Mouse (Mus musculus) hindbrain, embryonic 13.5 days (tissue): ENCODE results near the gene Rbpj. TPM values are rescaled to one million over a fixed set of nuclear protein-coding genes. Genes with fewer than 3 reads are reported as not detected.
"Not testable (repeated sequence)": the region's sequence is repeated elsewhere in the genome, so short reads cannot be mapped to it uniquely, and the experiment has no call there.

ENCODE experiments used
- ATAC-seq: fragments of 200-750 bp; cut with Nextera tagmentation; 2 replicates; pipeline ENCODE4 v1.8.0; 2017; ENCODE audit warnings: moderate TSS enrichment; ENCODE audit not compliant: low FRiP score
- H3K27ac ChIP-seq: fragments of 300-500 bp; sonication (generic); 2 replicates; pipeline ENCODE4 v1.5.1; 2015; ENCODE audit warnings: inconsistent platforms, mild to moderate bottlenecking, moderate library complexity
- H3K27me3 ChIP-seq: fragments of 300-500 bp; sonication (generic); 2 replicates; pipeline ENCODE4 v1.6.1; 2015; ENCODE audit warnings: mild to moderate bottlenecking, inconsistent platforms
- H3K36me3 ChIP-seq: fragments of 300-500 bp; sonication (generic); 2 replicates; pipeline ENCODE4 v1.6.1; 2015; ENCODE audit warnings: mild to moderate bottlenecking, inconsistent platforms
- H3K4me1 ChIP-seq: fragments of 300-500 bp; sonication (generic); replicated peaks from 2 replicates; pipeline ENCODE4 v1.6.1; 2015; ENCODE audit warnings: inconsistent platforms
- H3K4me2 ChIP-seq: fragments of 300-500 bp; sonication (generic); 2 replicates; pipeline ENCODE4 v1.6.1; 2015; ENCODE audit warnings: inconsistent platforms, mild to moderate bottlenecking, moderate library complexity
- H3K4me3 ChIP-seq: fragments of 300-500 bp; sonication (generic); 2 replicates; pipeline ENCODE4 v1.5.1; 2015; ENCODE audit warnings: mild to moderate bottlenecking, inconsistent platforms
- H3K9ac ChIP-seq: fragments of 300-500 bp; sonication (generic); 2 replicates; pipeline ENCODE4 v1.6.1; 2015; ENCODE audit warnings: mild to moderate bottlenecking, inconsistent platforms
- H3K9me3 ChIP-seq: fragments of 300-500 bp; sonication (generic); 2 replicates; pipeline ENCODE4 v1.6.1; 2016; ENCODE audit warnings: inconsistent platforms
- WGBS: fragments of 180-500 bp; shearing (Covaris S2); methylation state at CpG from one replicate; pipeline ENCODE4 v1.1.7; 2015; 5-methylcytosine and 5-hydroxymethylcytosine counted together
- polyA plus RNA-seq: library from polyadenylated mRNA; unstranded; fragments of >200 nt; fragmentation: Nextera tagmentation; extraction: Ambion mirVana; gene quantifications from 2 replicates; pipeline ENCODE4 v1.2.1, GENCODE M21; 2015

Rbpj gene
- polyA plus RNA-seq, 1 experiment from 2014 or later: 38.1 TPM

DNA sequence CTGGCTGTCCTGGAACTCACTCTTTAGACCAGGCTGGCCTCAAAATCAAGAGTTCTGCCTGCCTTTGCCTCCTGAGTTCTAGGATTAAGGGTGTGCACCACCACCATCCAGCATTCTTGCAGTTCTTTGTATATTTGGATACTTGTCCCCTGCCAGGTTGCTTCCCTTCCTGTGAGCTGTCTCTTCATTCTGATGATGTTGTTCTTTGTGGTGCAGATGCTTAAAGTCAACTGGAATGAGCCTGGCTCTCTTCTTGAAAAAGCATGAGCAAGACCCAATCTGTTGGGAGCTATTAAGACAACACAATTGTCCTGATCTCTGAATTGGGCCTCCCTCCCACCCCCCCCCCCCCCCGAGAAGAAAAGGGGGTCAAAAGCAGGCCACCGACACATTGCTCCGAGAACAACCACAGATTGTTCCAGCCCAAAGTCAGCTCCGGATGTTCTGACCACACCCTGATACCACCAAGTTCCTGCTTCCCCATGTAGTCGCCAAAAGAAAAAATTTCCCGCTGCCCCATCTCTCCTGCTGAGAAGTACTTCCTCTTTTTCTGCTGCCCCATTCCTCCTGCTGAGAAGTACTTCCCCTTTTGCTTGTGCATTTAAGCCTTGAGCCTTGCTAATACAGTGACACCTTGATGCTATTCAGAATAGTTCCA lies 207.7 kb downstream of the Rbpj start:
- ATAC-seq, H3K27me3 ChIP-seq, H3K4me1 ChIP-seq, H3K36me3 ChIP-seq, H3K9ac ChIP-seq, H3K27ac ChIP-seq, H3K4me2 ChIP-seq, H3K9me3 ChIP-seq, H3K4me3 ChIP-seq: not testable (repeated sequence)
- WGBS: 91% methylated on average over 6 of the region's 6 CpGs

GRCm38 (mm10) chr5:53676671-53677070 lies 210.7 kb downstream of the Rbpj start:
- Histone ChIP-seq H3K4me3 (no peak overlapping the region), H3K4me1 (0 out of 2 replicates have a peak, but pooled peaks cover 5% of the 10 kb centered on the region), H3K4me2 (no peak overlapping the region), H3K9me3 (no peaks in the 10 kb centered on the region), H3K36me3 (no peaks in the 10 kb centered on the region), H3K9ac (no peak overlapping the region), H3K27ac (no peak overlapping the region), H3K27me3 (no peaks in the 10 kb centered on the region)
- WGBS: 86% methylated on average over 8 of the region's 8 CpGs
- ATAC-seq: no peak

GRCm38 (mm10) chr5:53678036-53678767 lies 212.2 kb downstream of the Rbpj start:
- Histone ChIP-seq H3K9me3 (no peaks in the 10 kb centered on the region), H3K4me1 (0 out of 2 replicates have a peak, but pooled peaks cover 5% of the 10 kb centered on the region), H3K36me3 (no peaks in the 10 kb centered on the region), H3K4me2 (peak overlapping the region; percentile 10; the same call in 1 of the 2 replicates), H3K9ac (no peak overlapping the region), H3K27ac (no peak overlapping the region; the same call in 1 of the 2 replicates), H3K27me3 (no peaks in the 10 kb centered on the region), H3K4me3 (no peak overlapping the region)
- no peak for ATAC-seq
- 45% methylated on average over 13 of the region's 13 CpGs for WGBS

GRCm38 (mm10) chr5:53679651-53680050 lies 213.7 kb downstream of the Rbpj start:
- Histone ChIP-seq H3K4me3 (no peak overlapping the region), H3K4me2 (no peak overlapping the region), H3K4me1 (0 out of 2 replicates have a peak, but pooled peaks cover 5% of the 10 kb centered on the region), H3K9ac (no peak overlapping the region), H3K27me3 (no peaks in the 10 kb centered on the region), H3K27ac (no peak overlapping the region), H3K36me3 (no peaks in the 10 kb centered on the region), H3K9me3 (no peaks in the 10 kb centered on the region)
- ATAC-seq: no peak
- 76% methylated on average over 6 of the region's 6 CpGs for WGBS

DNA sequence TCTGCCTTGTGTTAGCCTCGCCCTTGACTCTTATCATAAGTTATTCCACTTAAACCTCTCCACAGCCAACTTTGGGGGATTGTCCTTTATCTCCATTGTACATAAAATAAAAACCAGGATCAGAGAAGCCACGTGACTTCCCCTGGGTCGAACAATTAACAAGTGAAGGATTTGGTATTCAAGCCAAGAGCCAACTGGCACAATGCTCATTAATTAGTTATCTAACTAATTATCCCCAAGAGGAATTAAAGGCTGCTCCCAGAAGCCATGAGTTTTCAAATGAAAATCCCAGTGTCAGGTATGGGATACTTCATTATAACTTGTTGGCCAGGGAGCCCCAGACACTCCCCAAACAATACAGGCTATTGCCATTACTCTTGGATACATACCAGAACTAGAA lies 218.0 kb downstream of the Rbpj start:
- no peak overlapping the region for H3K27ac ChIP-seq
- ATAC-seq: no peak
- no peaks in the 10 kb centered on the region for H3K9me3 ChIP-seq
- H3K36me3 ChIP-seq: no peaks in the 10 kb centered on the region
- no peaks in the 10 kb centered on the region for H3K27me3 ChIP-seq
- H3K4me2 ChIP-seq: no peak overlapping the region
- H3K9ac ChIP-seq: no peak overlapping the region
- WGBS: 71% methylated on average over 3 of the region's 3 CpGs
- no peaks in the 10 kb centered on the region for H3K4me1 ChIP-seq
- H3K4me3 ChIP-seq: no peak overlapping the region

DNA sequence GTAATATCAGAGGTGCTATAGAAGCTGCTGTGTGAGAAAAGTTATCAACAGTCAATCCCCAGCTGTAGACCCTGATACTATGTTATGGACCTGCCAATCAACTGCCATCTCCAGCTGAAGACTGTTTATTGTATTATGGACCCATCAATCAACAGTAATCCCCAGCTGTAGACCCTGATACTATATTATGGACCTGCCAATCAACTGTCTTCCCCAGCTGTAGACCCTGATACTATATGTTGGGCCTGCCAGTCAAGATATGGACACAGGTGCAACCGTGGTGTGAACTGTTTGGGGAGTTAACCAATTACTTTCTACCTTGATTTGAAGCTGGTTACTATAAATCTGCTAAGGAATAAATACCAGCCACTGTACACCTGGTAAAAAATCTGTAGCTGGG lies 218.5 kb downstream of the Rbpj start:
- Histone ChIP-seq H3K4me2 (no peak overlapping the region), H3K9me3 (no peaks in the 10 kb centered on the region), H3K27ac (no peak overlapping the region), H3K36me3 (no peaks in the 10 kb centered on the region), H3K27me3 (no peaks in the 10 kb centered on the region), H3K9ac (no peak overlapping the region), H3K4me3 (no peak overlapping the region), H3K4me1 (no peaks in the 10 kb centered on the region)
- 0 out of 2 replicates have a peak, but pooled peaks have one; percentile 39 for ATAC-seq
- WGBS: 72% methylated on average over 1 of the region's 1 CpGs

GRCm38 (mm10) chr5:53685623-53686022 lies 219.7 kb downstream of the Rbpj start:
- H3K27ac ChIP-seq: no peak overlapping the region
- no peaks in the 10 kb centered on the region for H3K9me3 ChIP-seq
- no peak overlapping the region for H3K9ac ChIP-seq
- H3K4me2 ChIP-seq: no peak overlapping the region
- 91% methylated on average over 4 of the region's 4 CpGs for WGBS
- no peak for ATAC-seq
- H3K4me3 ChIP-seq: no peak overlapping the region
- no peaks in the 10 kb centered on the region for H3K27me3 ChIP-seq
- no peaks in the 10 kb centered on the region for H3K4me1 ChIP-seq
- no peaks in the 10 kb centered on the region for H3K36me3 ChIP-seq

DNA sequence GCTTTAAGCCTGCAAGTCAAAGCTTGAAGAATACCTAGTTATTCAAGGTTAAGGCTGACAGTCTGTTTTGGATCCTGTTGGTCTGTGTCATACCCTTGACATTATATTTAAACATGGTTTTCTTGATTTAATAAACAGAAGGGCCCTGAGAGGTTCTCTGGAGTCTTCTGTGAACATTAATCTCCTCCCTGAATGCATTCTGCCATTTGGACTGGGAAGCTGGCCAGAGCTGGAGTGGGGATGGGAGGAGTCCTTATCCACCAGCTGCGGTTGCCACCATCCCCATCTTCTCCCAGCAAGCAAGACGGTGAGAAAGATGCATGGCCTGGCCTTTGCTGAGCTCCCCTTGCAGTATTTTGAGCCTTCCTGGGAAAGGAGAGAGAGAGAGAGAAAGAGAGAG lies 220.4 kb downstream of the Rbpj start:
- H3K4me2 ChIP-seq: no peak overlapping the region
- no peak overlapping the region for H3K4me3 ChIP-seq
- no peaks in the 10 kb centered on the region for H3K36me3 ChIP-seq
- no peaks in the 10 kb centered on the region for H3K27me3 ChIP-seq
- whole genome bisulfite sequencing: 78% methylated on average over 2 of the region's 2 CpGs
- ATAC-seq: no peak
- H3K9ac ChIP-seq: no peak overlapping the region
- H3K9me3 ChIP-seq: no peaks in the 10 kb centered on the region
- no peaks in the 10 kb centered on the region for H3K4me1 ChIP-seq
- H3K27ac ChIP-seq: no peak overlapping the region

DNA sequence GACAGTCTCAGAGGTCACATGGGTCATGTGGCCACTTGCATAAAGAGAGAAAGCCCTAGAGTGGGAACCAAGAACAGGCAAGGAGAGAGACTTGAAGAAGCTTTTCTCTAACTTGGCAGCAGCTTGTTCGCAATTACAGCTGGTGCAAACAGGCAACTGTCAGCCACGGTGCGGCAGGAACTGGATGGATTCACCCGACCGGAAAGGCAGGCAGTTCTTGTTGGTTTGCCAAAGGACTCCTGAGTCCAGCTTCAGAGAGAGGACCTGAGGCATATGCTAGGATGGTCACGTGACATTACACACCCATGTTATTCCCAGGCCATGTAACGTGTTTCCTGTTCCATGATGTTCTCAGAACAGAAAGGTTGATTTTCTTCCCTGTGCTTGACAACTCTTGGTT lies 222.4 kb downstream of the Rbpj start:
- Histone ChIP-seq H3K27ac (no peak overlapping the region), H3K27me3 (no peaks in the 10 kb centered on the region)
- 82% methylated on average over 7 of the region's 7 CpGs for WGBS

DNA sequence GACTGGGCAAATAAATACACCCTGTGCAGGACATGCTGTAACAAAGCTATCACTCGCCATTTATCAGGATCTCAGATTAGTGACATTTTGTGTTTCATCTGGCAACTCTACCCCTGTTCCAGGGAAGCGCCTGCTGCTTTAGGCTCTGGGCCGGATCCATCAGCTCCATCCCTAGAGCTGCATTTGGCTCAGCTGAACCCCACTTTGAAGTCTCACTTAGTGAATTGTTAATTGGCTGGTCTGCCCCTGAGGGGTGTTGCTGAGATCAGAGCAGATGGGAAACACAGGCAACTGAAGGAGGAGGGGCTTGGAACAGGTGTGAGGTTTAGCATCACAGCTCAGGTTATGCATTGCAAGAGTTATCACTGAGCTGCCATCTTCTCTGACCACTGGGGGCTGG lies 225.6 kb downstream of the Rbpj start:
- Histone ChIP-seq H3K9me3 (no peaks in the 10 kb centered on the region), H3K4me3 (no peak overlapping the region), H3K9ac (no peak overlapping the region), H3K4me2 (no peak overlapping the region), H3K27ac (no peak overlapping the region), H3K27me3 (no peaks in the 10 kb centered on the region), H3K36me3 (no peaks in the 10 kb centered on the region), H3K4me1 (no peaks in the 10 kb centered on the region)
- ATAC-seq: no peak
- whole genome bisulfite sequencing: 71% methylated on average over 3 of the region's 3 CpGs

More for the DNA sequence above, 222.4 kb downstream of the Rbpj start:
- Histone ChIP-seq H3K36me3 (no peaks in the 10 kb centered on the region), H3K4me1 (no peaks in the 10 kb centered on the region), H3K9ac (no peak overlapping the region), H3K4me3 (no peak overlapping the region), H3K4me2 (no peak overlapping the region), H3K9me3 (no peaks in the 10 kb centered on the region)
- no peak for ATAC-seq

GRCm38 (mm10) chr5:53692100-53692499 lies 226.1 kb downstream of the Rbpj start:
- H3K4me2 ChIP-seq: no peak overlapping the region
- no peaks in the 10 kb centered on the region for H3K36me3 ChIP-seq
- 87% methylated on average over 8 of the region's 8 CpGs for WGBS
- no peaks in the 10 kb centered on the region for H3K27me3 ChIP-seq
- no peak for ATAC-seq
- H3K4me1 ChIP-seq: no peaks in the 10 kb centered on the region
- no peaks in the 10 kb centered on the region for H3K9me3 ChIP-seq
- H3K9ac ChIP-seq: no peak overlapping the region
- H3K4me3 ChIP-seq: no peak overlapping the region
- H3K27ac ChIP-seq: no peak overlapping the region

DNA sequence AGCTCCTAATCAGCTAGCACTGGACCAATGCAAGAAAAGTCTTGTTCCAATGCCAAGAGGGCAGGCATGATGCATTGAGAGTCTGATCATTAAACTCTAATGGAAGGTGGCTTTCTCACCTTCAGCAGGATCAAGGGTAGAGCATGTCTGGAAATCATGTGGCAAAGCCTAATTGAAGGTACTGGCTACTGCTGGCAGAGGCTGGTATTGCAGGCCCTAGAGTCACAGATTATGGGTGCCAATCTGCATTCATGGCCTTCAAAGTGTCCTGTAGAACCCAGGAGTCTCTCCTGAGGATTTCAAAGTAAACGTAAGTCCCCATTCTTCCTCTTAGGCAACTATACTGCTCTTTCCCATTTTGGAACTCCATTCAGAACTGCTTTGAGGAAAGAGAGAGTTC lies 226.7 kb downstream of the Rbpj start:
- H3K4me2 ChIP-seq: no peak overlapping the region
- H3K36me3 ChIP-seq: no peaks in the 10 kb centered on the region
- no peaks in the 10 kb centered on the region for H3K9me3 ChIP-seq
- no peaks in the 10 kb centered on the region for H3K27me3 ChIP-seq
- WGBS: 95% methylated on average over 1 of the region's 1 CpGs
- no peaks in the 10 kb centered on the region for H3K4me1 ChIP-seq
- H3K4me3 ChIP-seq: no peak overlapping the region
- H3K27ac ChIP-seq: no peak overlapping the region
- H3K9ac ChIP-seq: no peak overlapping the region
- ATAC-seq: no peak

DNA sequence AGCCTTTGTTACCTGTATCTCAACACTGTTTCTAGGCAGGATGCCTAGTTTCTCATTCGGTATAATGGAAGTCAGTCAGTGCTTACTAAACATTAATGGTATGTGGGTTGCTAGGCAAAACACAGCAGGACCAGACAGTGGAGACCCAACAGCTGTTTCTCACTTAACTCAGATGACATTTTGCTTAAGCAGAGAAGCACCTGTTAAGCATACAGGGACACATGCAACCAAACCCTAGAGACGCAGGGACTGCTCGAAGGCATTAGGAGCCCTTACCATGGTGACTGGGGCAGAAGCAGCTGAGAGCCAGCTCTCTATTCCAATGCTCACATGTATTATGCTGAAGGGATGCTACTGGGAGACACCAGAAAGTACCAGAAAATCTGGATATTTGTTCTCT lies 230.7 kb downstream of the Rbpj start:
- ATAC-seq: no peak
- no peaks in the 10 kb centered on the region for H3K36me3 ChIP-seq
- no peak overlapping the region for H3K27ac ChIP-seq
- WGBS: 81% methylated on average over 3 of the region's 3 CpGs
- no peak overlapping the region for H3K4me2 ChIP-seq
- no peaks in the 10 kb centered on the region for H3K9me3 ChIP-seq
- H3K4me1 ChIP-seq: no peaks in the 10 kb centered on the region
- no peak overlapping the region for H3K4me3 ChIP-seq
- H3K9ac ChIP-seq: no peak overlapping the region
- no peaks in the 10 kb centered on the region for H3K27me3 ChIP-seq
